Mouse (Mus musculus) myocyte (in vitro differentiated cells): ENCODE measurements at regions not wholly inside any gene's neighbourhood (a gene's known extent, or its start where the extent isn't known, plus 50 kb on each side); places are given as distances from the start of the nearest gene placed in this dataset.

Source experiments
- H3K27me3 ChIP-seq: one replicate; pipeline ENCODE4 v1.6.1; 2011; ENCODE audit not compliant: control insufficient read depth, insufficient read depth, insufficient read length
- H3K36me3 ChIP-seq: one replicate; pipeline ENCODE4 v1.6.1; 2011; ENCODE audit not compliant: control insufficient read depth, insufficient read depth
- H3K4me2 ChIP-seq: one replicate; pipeline ENCODE4 v1.6.1; 2011; ENCODE audit warnings: low read depth, control low read depth
- H3K4me3 ChIP-seq: one replicate; pipeline ENCODE4 v1.5.1; 2011; ENCODE audit warnings: mild to moderate bottlenecking, control low read depth, moderate library complexity
- H3K79me2 ChIP-seq: one replicate; pipeline ENCODE4 v1.6.1; 2011; ENCODE audit not compliant: control insufficient read depth, insufficient read depth
- H3ac ChIP-seq: one replicate; pipeline ENCODE4 v1.6.1; 2011; ENCODE audit not compliant: control insufficient read depth, insufficient read length
- CEBPB ChIP-seq: IDR thresholded peaks from 2 replicates; pipeline ENCODE4 v1.6.1; 2011; ENCODE audit warnings: mild to moderate bottlenecking, moderate library complexity; ENCODE audit not compliant: poor library complexity, insufficient read depth, severe bottlenecking
- E2F4 ChIP-seq: IDR thresholded peaks from one replicate; pipeline ENCODE4 v1.6.1; 2011; ENCODE audit warnings: mild to moderate bottlenecking, control low read depth, moderate library complexity; ENCODE audit not compliant: insufficient read depth
- MAX ChIP-seq: IDR thresholded peaks from one replicate; pipeline ENCODE4 v1.6.1; 2011; ENCODE audit warnings: low read depth, mild to moderate bottlenecking, control low read depth
- MYOD1 ChIP-seq, 3 experiments: IDR thresholded peaks; one replicate each; pipeline ENCODE4 v1.6.1; 2011; ENCODE audit warnings: control low read depth in 2 of 3, low read depth in 2 of 3, mild to moderate bottlenecking in 2 of 3, moderate library complexity in 1 of 3; ENCODE audit not compliant: insufficient read length in 2 of 3, control insufficient read depth in 1 of 3
- MYOG ChIP-seq, 3 experiments: IDR thresholded peaks; one replicate each; pipeline ENCODE4 v1.6.1; 2011; ENCODE audit warnings: control low read depth in 2 of 3, low read depth in 2 of 3, mild to moderate bottlenecking in 2 of 3; ENCODE audit not compliant: insufficient read length in 2 of 3, control insufficient read depth in 1 of 3, insufficient read depth in 1 of 3
- POLR2A ChIP-seq: IDR thresholded peaks from one replicate; pipeline ENCODE4 v1.6.1; 2011; ENCODE audit warnings: low read depth, mild to moderate bottlenecking, control low read depth, moderate library complexity; ENCODE audit not compliant: insufficient read length
- POLR2AphosphoS2 ChIP-seq: IDR thresholded peaks from one replicate; pipeline ENCODE4 v1.6.1; 2011; ENCODE audit warnings: low read depth, control low read depth; ENCODE audit not compliant: insufficient read length
- REST ChIP-seq: IDR thresholded peaks from one replicate; pipeline ENCODE4 v1.6.1; 2011; ENCODE audit warnings: mild to moderate bottlenecking, control low read depth, moderate library complexity; ENCODE audit not compliant: insufficient read depth, insufficient read length
- SRF ChIP-seq: IDR thresholded peaks from one replicate; pipeline ENCODE4 v1.6.1; 2011; ENCODE audit warnings: low read depth; ENCODE audit not compliant: control insufficient read depth, insufficient read length
- TCF12 ChIP-seq: IDR thresholded peaks from one replicate; pipeline ENCODE4 v1.6.1; 2011; ENCODE audit warnings: mild to moderate bottlenecking, control low read depth; ENCODE audit not compliant: poor library complexity, insufficient read depth, severe bottlenecking
- TCF3 ChIP-seq: IDR thresholded peaks from one replicate; pipeline ENCODE4 v1.6.1; 2011; ENCODE audit warnings: low read depth, control low read depth; ENCODE audit not compliant: insufficient read length
- USF1 ChIP-seq: IDR thresholded peaks from one replicate; pipeline ENCODE4 v1.6.1; 2011; ENCODE audit warnings: low read depth, mild to moderate bottlenecking, control low read depth, moderate library complexity

DNA sequence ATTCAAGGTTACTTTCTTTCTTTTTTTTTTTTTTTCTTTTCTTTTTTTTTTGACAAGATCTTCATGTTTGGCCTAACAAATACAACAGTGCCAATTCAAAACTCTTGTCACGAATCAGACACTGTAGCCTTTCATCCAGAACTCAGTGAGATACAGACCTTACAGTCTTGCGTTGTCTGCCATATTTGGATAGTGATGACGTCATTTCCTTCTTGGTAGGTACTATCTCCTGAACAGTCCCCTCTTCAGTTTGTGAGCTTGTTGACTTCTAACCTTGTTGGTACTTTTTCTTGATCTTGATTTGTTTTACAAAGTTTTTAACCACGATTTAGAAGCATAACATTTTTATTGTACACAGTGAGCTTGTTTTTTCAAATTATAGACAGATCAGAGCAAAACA is 206.4 kb downstream of the Klf5 start:
- Histone ChIP-seq H3K36me3 (no peaks in the 10 kb centered on the region), H3K27me3 (no peaks in the 10 kb centered on the region), H3ac (no peak overlapping the region), H3K4me3 (no peak overlapping the region), H3K4me2 (no peak overlapping the region), H3K79me2 (no peaks in the 10 kb centered on the region)
- TF ChIP-seq POLR2AphosphoS2 (no peak), MAX (no peak), MYOG (IDR thresholded peaks at IDR 0.05; ENCODE audit: control insufficient read depth in 1 of 3, insufficient read depth in 1 of 3, insufficient read length in 2 of 3, low read depth in 2 of 3) (no peak), E2F4 (no peak), REST (no peak), CEBPB (no peak), TCF3 (no peak), USF1 (no peak), POLR2A (no peak), SRF (no peak), TCF12 (no peak), MYOD1 (IDR thresholded peaks at IDR 0.05; ENCODE audit: control insufficient read depth in 1 of 3, insufficient read length in 2 of 3, low read depth in 2 of 3) (no peak)

DNA sequence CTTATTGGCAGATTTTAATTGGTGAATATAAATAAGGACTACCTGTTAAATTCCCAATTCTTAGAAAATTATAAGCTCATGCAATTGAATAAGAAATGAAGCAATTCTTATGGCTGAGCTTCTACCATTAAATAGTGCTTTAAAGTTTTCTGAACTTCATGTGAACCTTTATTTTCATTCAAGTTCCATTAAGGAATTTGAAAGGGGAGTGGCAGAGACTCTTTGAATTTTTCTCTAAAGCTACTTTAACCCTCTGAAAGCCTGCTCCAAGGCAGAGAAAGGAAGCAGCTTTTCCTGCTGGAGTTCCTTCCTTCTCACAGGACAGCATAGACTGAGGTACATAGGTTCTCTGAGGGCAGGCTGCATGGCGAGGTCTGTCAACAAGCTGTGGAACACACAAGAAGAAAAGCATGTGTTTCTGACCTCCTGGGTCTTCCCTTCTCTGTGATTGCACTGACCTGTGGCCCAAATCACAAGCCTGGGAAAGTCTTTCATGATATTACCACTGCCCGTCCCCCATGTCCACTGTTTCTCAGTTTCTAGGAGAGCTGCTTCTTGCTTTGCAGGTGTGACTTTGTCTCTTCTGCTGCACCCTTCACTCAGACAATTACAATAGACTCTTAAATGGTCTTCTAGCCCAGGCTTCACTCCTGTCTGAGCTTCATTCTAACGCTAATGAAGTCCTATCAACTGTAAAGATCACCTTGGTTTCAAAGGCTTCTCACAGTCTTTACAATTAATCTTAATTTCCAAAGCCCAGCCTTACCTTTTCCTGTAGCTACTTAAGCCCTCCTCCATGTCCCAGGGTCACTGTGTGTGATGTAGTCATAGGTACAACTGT is 211.4 kb downstream of the Klf5 start:
- Histone ChIP-seq H3K4me2 (no peak overlapping the region), H3K36me3 (no peaks in the 10 kb centered on the region), H3K27me3 (no peaks in the 10 kb centered on the region), H3K79me2 (no peaks in the 10 kb centered on the region), H3K4me3 (no peak overlapping the region), H3ac (no peak overlapping the region)
- no peak for TF ChIP-seq TCF3
- no peak for TF ChIP-seq POLR2A
- TF ChIP-seq REST, result no peak
- TF ChIP-seq MYOD1 (IDR thresholded peaks at IDR 0.05; ENCODE audit: control insufficient read depth in 1 of 3, insufficient read length in 2 of 3, low read depth in 2 of 3), result no peak
- no peak for TF ChIP-seq E2F4
- no peak for TF ChIP-seq MYOG (IDR thresholded peaks at IDR 0.05; ENCODE audit: control insufficient read depth in 1 of 3, insufficient read depth in 1 of 3, insufficient read length in 2 of 3, low read depth in 2 of 3)
- TF ChIP-seq USF1, result no peak
- no peak for TF ChIP-seq TCF12
- no peak for TF ChIP-seq MAX
- no peak for TF ChIP-seq POLR2AphosphoS2

DNA sequence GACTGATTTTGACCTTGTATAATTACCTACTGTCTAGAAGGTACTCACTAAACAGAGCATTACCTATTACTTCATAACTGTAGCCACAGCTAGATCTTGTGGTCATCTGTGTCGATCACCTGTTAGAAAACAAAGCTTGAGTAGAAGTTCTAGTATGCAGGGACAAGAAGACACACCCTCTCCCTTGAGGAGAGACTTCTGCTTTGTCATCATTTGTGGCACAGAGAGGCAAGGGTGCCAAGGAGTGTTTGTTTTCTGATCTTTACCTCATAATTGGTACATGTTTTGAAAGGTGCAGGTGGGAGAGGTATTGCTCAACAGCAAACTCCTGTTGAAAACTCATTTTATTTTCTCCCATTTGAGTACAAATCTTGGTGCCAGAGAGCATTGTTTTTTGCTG is 217.0 kb downstream of the Klf5 start:
- Histone ChIP-seq H3ac (no peak overlapping the region), H3K79me2 (no peaks in the 10 kb centered on the region), H3K4me2 (no peak overlapping the region), H3K36me3 (no peaks in the 10 kb centered on the region), H3K27me3 (no peaks in the 10 kb centered on the region), H3K4me3 (no peak overlapping the region)
- no peak for TF ChIP-seq SRF
- TF ChIP-seq MYOG (IDR thresholded peaks at IDR 0.05; ENCODE audit: control insufficient read depth in 1 of 3, insufficient read depth in 1 of 3, insufficient read length in 2 of 3, low read depth in 2 of 3), result no peak
- no peak for TF ChIP-seq CEBPB
- no peak for TF ChIP-seq POLR2AphosphoS2
- TF ChIP-seq MAX, result no peak
- TF ChIP-seq USF1, result no peak
- no peak for TF ChIP-seq TCF12

DNA sequence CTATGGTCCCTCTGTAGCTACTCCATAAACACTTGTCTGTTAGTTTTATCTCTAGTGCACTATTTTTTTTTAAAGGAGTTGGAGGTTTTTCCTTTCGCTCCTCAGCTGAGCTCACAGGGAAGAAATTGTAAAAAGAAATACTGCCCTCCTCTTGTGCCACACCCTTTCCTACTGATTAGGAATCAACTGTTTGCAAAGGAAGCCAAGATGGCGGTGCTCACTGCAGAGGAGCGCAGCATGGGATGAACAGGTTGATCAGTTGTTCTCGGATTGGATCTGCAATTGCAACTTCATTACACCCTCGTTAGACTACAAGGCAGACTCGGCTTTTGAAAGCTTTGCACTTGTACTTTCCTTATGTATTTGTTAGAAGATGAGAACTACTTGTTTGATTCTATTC is 218.2 kb downstream of the Klf5 start:
- no peaks in the 10 kb centered on the region for H3K36me3 ChIP-seq
- no peaks in the 10 kb centered on the region for H3K79me2 ChIP-seq
- no peak overlapping the region for H3K4me2 ChIP-seq
- H3ac ChIP-seq, result no peak overlapping the region
- no peaks in the 10 kb centered on the region for H3K27me3 ChIP-seq
- TF ChIP-seq E2F4 (no peak), SRF (no peak), MYOD1 (IDR thresholded peaks at IDR 0.05; ENCODE audit: control insufficient read depth in 1 of 3, insufficient read length in 2 of 3, low read depth in 2 of 3) (no peak)
- H3K4me3 ChIP-seq, result no peak overlapping the region

DNA sequence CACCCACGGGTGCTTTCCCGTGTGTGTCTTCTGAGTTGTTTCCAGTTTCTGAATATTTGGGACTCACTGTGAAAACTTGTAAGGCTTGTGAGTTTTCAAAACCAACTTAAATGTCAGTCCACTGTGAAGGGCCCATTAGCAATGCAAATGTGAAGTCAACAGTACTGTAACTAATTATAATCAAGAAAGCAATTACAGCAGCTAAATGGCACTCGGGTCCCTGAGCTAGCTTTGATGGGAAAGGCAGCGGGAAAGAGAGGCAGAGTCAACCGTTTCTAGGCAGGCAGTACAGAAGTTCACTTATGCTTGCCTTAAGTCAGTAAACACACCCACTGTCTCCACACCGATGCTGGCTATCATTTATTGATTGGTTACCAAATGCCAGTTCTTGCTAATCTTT is 221.9 kb downstream of the Klf5 start:
- no peaks in the 10 kb centered on the region for H3K27me3 ChIP-seq
- H3ac ChIP-seq, result no peak overlapping the region
- TF ChIP-seq MAX (no peak), POLR2A (no peak), USF1 (no peak)
- H3K79me2 ChIP-seq, result no peaks in the 10 kb centered on the region
- H3K4me2 ChIP-seq, result no peak overlapping the region
- no peak overlapping the region for H3K4me3 ChIP-seq
- no peaks in the 10 kb centered on the region for H3K36me3 ChIP-seq
